Comparison of ENCODE assay signal across 28 mouse cellular contexts in genomic region chr4:95884184-95885145, GRCm38 (mm10).
DNase-seq lines count a peak whose midpoint lies in the region; ATAC-seq lines count a peak whose summit lies in the region.
"Had no signal": no experiment of that assay in that cellular context is flagged by ENCODE, and none has a peak within 500 bp of the region (broad histone marks: within the 10 kb centered on the region; RNA-seq: fewer than 3 reads in every experiment).

No protein-coding gene starts in this region.

- H3K9ac ChIP-seq in embryonic facial prominence, embryonic 12.5 days = no peak overlapping the region
- H3K9ac ChIP-seq in limb, embryonic 15.5 days = no peak overlapping the region
- H3K9ac ChIP-seq: embryonic facial prominence, embryonic 13.5 days; forebrain, embryonic 15.5 days; hindbrain, embryonic 14.5 days; liver, embryonic 12.5 days; liver, postnatal 0 days; midbrain, embryonic 15.5 days; neural tube, embryonic 12.5 days had no signal

- H3K4me3 ChIP-seq in heart, embryonic 10.5 days = no peak overlapping the region
- H3K4me3 ChIP-seq in embryonic facial prominence, embryonic 12.5 days = no peak overlapping the region
- no peak overlapping the region for H3K4me3 ChIP-seq in limb, embryonic 10.5 days
- no peak overlapping the region for H3K4me3 ChIP-seq in limb, embryonic 15.5 days
- H3K4me3 ChIP-seq: embryonic facial prominence, embryonic 13.5 days; forebrain, embryonic 10.5 days; forebrain, embryonic 15.5 days; gastrocnemius, adult 2 months; liver, embryonic 12.5 days; midbrain, embryonic 10.5 days; midbrain, embryonic 15.5 days; neural tube, embryonic 12.5 days had no signal

- no peak overlapping the region for H3K27ac ChIP-seq in heart, embryonic 10.5 days
- no peak overlapping the region; the same call in 1 of the 2 replicates for H3K27ac ChIP-seq in embryonic facial prominence, embryonic 12.5 days
- H3K27ac ChIP-seq in limb, embryonic 10.5 days = 0 out of 2 replicates have a peak overlapping the region, but pooled peaks have one; percentile 25
- H3K27ac ChIP-seq in limb, embryonic 15.5 days = 0 out of 2 replicates have a peak overlapping the region, but pooled peaks have one; percentile 54
- H3K27ac ChIP-seq: embryonic facial prominence, embryonic 13.5 days; forebrain, embryonic 10.5 days; forebrain, embryonic 15.5 days; gastrocnemius, adult 2 months; hindbrain, embryonic 14.5 days; liver, embryonic 12.5 days; macrophage; midbrain, embryonic 10.5 days; midbrain, embryonic 15.5 days; neural tube, embryonic 12.5 days had no signal

- intact Hi-C loops in heart, postnatal 14 days (cut with DNase I) = no loop called here

- peak; percentile 17 for DNase-seq in heart, embryonic 10.5 days (ENCODE audit: low spot score)
- DNase-seq in heart, postnatal 14 days = no peak
- DNase-seq in limb, embryonic 10.5 days (ENCODE audit: low spot score) = peak; percentile 27
- no peak for DNase-seq in neural tube, embryonic 10.5 days (ENCODE audit: extremely low spot score, low spot score)
- DNase-seq in adrenal gland, adult 8-10 months = no peak
- DNase-seq in cerebellum, postnatal 4 days (ENCODE audit: low spot score in 2 of 2) = no peak
- DNase-seq: adrenal gland, postnatal 36 days; cerebellum, adult 18-20 months; cerebellum, postnatal 10 days; gastrocnemius, adult 2 months; kidney, adult 11 months; kidney, postnatal 25 days; liver, postnatal 0 days; lung, postnatal 10 days; thymus, adult 2 months; thymus, postnatal 36 days had no signal

- H3K9me3 ChIP-seq in heart, embryonic 10.5 days = no peaks in the 10 kb centered on the region
- H3K9me3 ChIP-seq in embryonic facial prominence, embryonic 12.5 days = no peaks in the 10 kb centered on the region
- no peaks in the 10 kb centered on the region for H3K9me3 ChIP-seq in limb, embryonic 10.5 days (replicated peaks)
- no peaks in the 10 kb centered on the region for H3K9me3 ChIP-seq in limb, embryonic 15.5 days
- H3K9me3 ChIP-seq: embryonic facial prominence, embryonic 13.5 days; forebrain, embryonic 10.5 days; forebrain, embryonic 15.5 days; liver, embryonic 12.5 days; midbrain, embryonic 10.5 days; midbrain, embryonic 15.5 days; neural tube, embryonic 12.5 days had no signal

- 80% methylated on average over 4 of the region's 4 CpGs for WGBS in heart, embryonic 10.5 days
- WGBS in embryonic facial prominence, embryonic 12.5 days = 73% methylated on average over 4 of the region's 4 CpGs
- 79% methylated on average over 4 of the region's 4 CpGs for WGBS in limb, embryonic 10.5 days
- WGBS in limb, embryonic 15.5 days = 63% methylated on average over 4 of the region's 4 CpGs

- H3K4me2 ChIP-seq in embryonic facial prominence, embryonic 12.5 days (replicated peaks) = no peak overlapping the region
- H3K4me2 ChIP-seq in limb, embryonic 15.5 days = no peak overlapping the region
- H3K4me2 ChIP-seq: embryonic facial prominence, embryonic 13.5 days; forebrain, embryonic 15.5 days; hindbrain, embryonic 14.5 days; liver, embryonic 12.5 days; midbrain, embryonic 15.5 days; neural tube, embryonic 12.5 days had no signal

- H3K4me1 ChIP-seq in heart, embryonic 10.5 days = no peaks in the 10 kb centered on the region
- H3K4me1 ChIP-seq in embryonic facial prominence, embryonic 12.5 days = peaks cover 16% of the 10 kb centered on the region
- H3K4me1 ChIP-seq in limb, embryonic 10.5 days = peaks cover 16% of the 10 kb centered on the region
- peaks cover 18% of the 10 kb centered on the region for H3K4me1 ChIP-seq in limb, embryonic 15.5 days
- H3K4me1 ChIP-seq: forebrain, embryonic 15.5 days; liver, embryonic 12.5 days; midbrain, embryonic 10.5 days; midbrain, embryonic 15.5 days had no signal

- peak; percentile 41; the same call in 1 of the 2 replicates for ATAC-seq in embryonic facial prominence, embryonic 12.5 days (ENCODE audit: insufficient number of reproducible peaks, insufficient read depth, low FRiP score, low TSS enrichment)
- ATAC-seq in limb, embryonic 15.5 days (ENCODE audit: insufficient number of reproducible peaks, low FRiP score, low TSS enrichment, low read depth) = no peak
- ATAC-seq: forebrain, embryonic 15.5 days; inflammation-experienced regulatory T-cells, adult 6 months; liver, embryonic 12.5 days; liver, postnatal 0 days; midbrain, embryonic 15.5 days had no signal

- no peaks in the 10 kb centered on the region for H3K36me3 ChIP-seq in heart, embryonic 10.5 days
- no peaks in the 10 kb centered on the region for H3K36me3 ChIP-seq in embryonic facial prominence, embryonic 12.5 days
- H3K36me3 ChIP-seq in limb, embryonic 10.5 days = no peaks in the 10 kb centered on the region
- no peaks in the 10 kb centered on the region for H3K36me3 ChIP-seq in limb, embryonic 15.5 days
- H3K36me3 ChIP-seq: embryonic facial prominence, embryonic 13.5 days; forebrain, embryonic 10.5 days; forebrain, embryonic 15.5 days; liver, embryonic 12.5 days; midbrain, embryonic 10.5 days; midbrain, embryonic 15.5 days; neural tube, embryonic 12.5 days had no signal

- no peaks in the 10 kb centered on the region for H3K27me3 ChIP-seq in heart, embryonic 10.5 days (ENCODE audit: insufficient read depth, poor library complexity, severe bottlenecking)
- no peaks in the 10 kb centered on the region for H3K27me3 ChIP-seq in embryonic facial prominence, embryonic 12.5 days
- no peaks in the 10 kb centered on the region for H3K27me3 ChIP-seq in limb, embryonic 10.5 days (ENCODE audit: low read depth, poor library complexity, severe bottlenecking)
- no peaks in the 10 kb centered on the region for H3K27me3 ChIP-seq in limb, embryonic 15.5 days
- H3K27me3 ChIP-seq: embryonic facial prominence, embryonic 13.5 days; forebrain, embryonic 15.5 days; liver, embryonic 12.5 days; midbrain, embryonic 15.5 days; neural tube, embryonic 12.5 days had no signal

Comparison
In these comparisons a context has a peak if more than half of its experiments do, and no peak if none do; other contexts are left out.
1. DNase-seq: peak in heart, embryonic 10.5 days (single experiment) and limb, embryonic 10.5 days (single experiment); none in heart, postnatal 14 days (0 of 2), neural tube, embryonic 10.5 days (single experiment), adrenal gland, adult 8-10 months (single experiment) and cerebellum, postnatal 4 days (0 of 2).
2. H3K27ac ChIP-seq: peak in limb, embryonic 10.5 days (single experiment) and limb, embryonic 15.5 days (single experiment); none in heart, embryonic 10.5 days (single experiment) and embryonic facial prominence, embryonic 12.5 days (single experiment).